Mouse (Mus musculus) ovary, adult 10 weeks (tissue): ENCODE results near the gene 3110021N24Rik. TPM values are rescaled to one million over a fixed set of nuclear protein-coding genes. Genes with fewer than 3 reads are reported as not detected.

Experiments
- polyA plus RNA-seq: library from polyadenylated mRNA; stranded (reverse); fragments of 350-450 nt; fragmentation: Illumina TruSeq; extraction: RNeasy Lipid Tissue Mini Kit (QIAGEN cat#74804); gene quantifications from one replicate; pipeline ENCODE4 v1.2.3, GENCODE M21; 2014

The 3110021N24Rik gene
- polyA plus RNA-seq: 0.34 TPM

GRCm38 (mm10) chr4:108719349-108719748 is at the start of gene 3110021N24Rik:
Gene 3110021N24Rik (plus strand): TSS chr4:108719649.

GRCm38 (mm10) chr4:108780057-108780863 is 60.8 kb downstream of the 3110021N24Rik start, which contains the start of gene Zfyve9:
Gene Zfyve9 (minus strand): TSS chr4:108780798.

Other genes with a start within 250 kb of the 3110021N24Rik start
- gene Prpf38a, start 140.3 kb upstream of the 3110021N24Rik start, polyA plus RNA-seq: 82.1 TPM
- 7.4 TPM for gene Orc1, start 140.2 kb upstream of the 3110021N24Rik start, polyA plus RNA-seq
- 46.4 TPM for gene Cc2d1b, start 99.7 kb upstream of the 3110021N24Rik start, polyA plus RNA-seq
- gene Zfyve9, start 61.1 kb downstream of the 3110021N24Rik start, polyA plus RNA-seq: 85.1 TPM
- gene Btf3l4, start 114.0 kb downstream of the 3110021N24Rik start, polyA plus RNA-seq: 350 TPM
- gene Txndc12, start 115.0 kb downstream of the 3110021N24Rik start, polyA plus RNA-seq: 63.4 TPM
- gene Kti12, start 128.1 kb downstream of the 3110021N24Rik start, polyA plus RNA-seq: 25.3 TPM
- gene A730015C16Rik, start 129.0 kb downstream of the 3110021N24Rik start, polyA plus RNA-seq: not detected
- 0.63 TPM for gene Rab3b, start 159.4 kb downstream of the 3110021N24Rik start, polyA plus RNA-seq